Mouse (Mus musculus) megakaryocyte-erythroid progenitor cell, adult 5-6 weeks (primary cell): ENCODE measurements around the gene 4930539E08Rik. TPM values are rescaled to one million over a fixed set of nuclear protein-coding genes. Genes with fewer than 3 reads are reported as not detected.
A peak's percentile ranks its signal among the peaks of the same experiment; 100 is the strongest.

Source experiments
- ATAC-seq: replicated peaks from 2 replicates; pipeline ENCODE4 v1.8.0; 2016; ENCODE audit warnings: mild to moderate bottlenecking, inconsistent platforms; ENCODE audit not compliant: severe bottlenecking, poor library complexity, low FRiP score, low TSS enrichment
- total RNA-seq, 2 experiments: library from RNA; stranded (forward) in 1 of 2; stranded (reverse) in 1 of 2; fragments of 200-1000, 215-1000 nt in 1 of 2; fragments of >200 nt in 1 of 2; fragmentation: Nextera tagmentation in 1 of 2; gene quantifications; 2 replicates each; pipeline ENCODE4 v1.2.3; 2014 to 2017

4930539E08Rik gene
- total RNA-seq (2014; fragmentation: Nextera tagmentation) (0.20 and 0.33 TPM in 2 replicates), total RNA-seq (2017) (0.23 and 0.66 TPM in 2 replicates)

DNA sequence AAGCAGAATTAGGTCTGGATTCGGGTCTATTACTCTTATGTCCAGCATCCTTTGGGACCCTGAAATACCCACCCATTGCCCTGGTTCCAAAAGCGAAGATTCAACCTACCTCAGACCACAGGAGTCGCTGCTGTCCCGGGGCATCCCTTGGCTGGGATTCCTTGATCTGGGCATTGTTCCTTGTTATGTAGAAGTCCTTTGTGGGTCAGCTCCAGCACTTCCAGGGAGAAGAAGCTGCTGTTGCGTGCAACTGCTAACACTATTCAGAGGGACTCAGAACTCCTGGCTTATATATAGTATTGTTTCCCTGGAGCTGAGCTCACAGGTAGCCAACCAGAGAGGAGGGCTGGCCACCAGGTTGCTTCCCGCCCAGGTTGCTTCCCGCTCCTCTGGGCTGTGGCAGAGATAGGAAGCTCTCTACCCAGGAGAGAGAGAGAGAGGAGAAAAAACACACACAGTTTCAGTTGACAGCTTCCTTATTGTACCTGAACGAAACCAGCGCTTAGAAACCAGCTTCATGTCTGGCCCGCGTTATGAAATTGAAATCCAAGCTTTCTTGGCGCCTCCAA is at the start of gene 4930539E08Rik:
Gene 4930539E08Rik, minus strand, starts transcription at position 265 of the 569 bp plus-strand sequence.
- ATAC-seq, result no peak

GRCm38 (mm10) chr17:28961596-28961995 is 46.5 kb upstream of the 4930539E08Rik start:
- no peak for ATAC-seq

DNA sequence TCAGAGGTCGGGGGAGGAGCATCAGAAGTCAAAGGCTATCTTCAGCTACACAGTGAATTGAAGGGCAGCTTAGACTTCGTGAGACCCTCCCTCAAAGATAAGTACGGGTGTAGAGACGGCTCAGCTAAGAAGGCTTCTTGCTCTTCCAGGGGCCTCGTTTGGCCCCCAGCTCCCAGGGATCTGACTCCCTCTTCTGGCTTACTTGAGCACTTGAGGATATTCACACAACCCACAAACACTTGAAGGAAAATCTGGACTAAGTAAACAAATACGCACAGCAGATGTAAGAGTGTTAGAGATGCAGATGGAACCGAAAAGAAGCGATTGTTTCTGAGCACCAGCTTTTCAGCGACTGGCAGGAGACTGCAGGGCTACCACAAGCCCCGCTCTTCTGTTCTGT is 45.5 kb upstream of the 4930539E08Rik start:
- no peak for ATAC-seq

DNA sequence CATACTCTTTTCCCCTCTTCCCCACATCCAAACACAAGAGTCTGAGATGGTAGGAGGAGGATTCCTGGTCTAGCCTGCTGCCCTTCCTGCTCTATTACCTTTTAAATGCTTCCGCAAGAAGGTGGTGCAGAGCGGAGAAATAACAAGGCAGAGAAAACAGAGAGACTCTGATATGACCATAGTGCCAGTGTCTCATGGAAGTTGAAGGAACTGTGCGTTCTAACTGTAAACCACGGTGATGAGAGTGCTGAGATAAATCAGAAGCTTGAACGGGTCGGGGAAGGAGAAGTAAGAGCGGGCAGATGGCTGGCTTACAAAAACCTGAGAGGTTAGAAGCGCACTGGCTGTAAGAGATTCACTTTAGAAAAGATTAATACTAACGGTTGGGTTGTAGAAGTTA is 39.3 kb upstream of the 4930539E08Rik start:
- ATAC-seq, result no peak

- ATAC-seq, result no peak
Observed at GRCm38 (mm10) chr17:28953251-28953650, 38.1 kb upstream of the 4930539E08Rik start.

- peak; percentile 65 for ATAC-seq
Observed at GRCm38 (mm10) chr17:28951831-28952799, 37.0 kb upstream of the 4930539E08Rik start, which contains the start of gene Kctd20. Kctd20 (plus strand) TSS chr17:28951950.

DNA sequence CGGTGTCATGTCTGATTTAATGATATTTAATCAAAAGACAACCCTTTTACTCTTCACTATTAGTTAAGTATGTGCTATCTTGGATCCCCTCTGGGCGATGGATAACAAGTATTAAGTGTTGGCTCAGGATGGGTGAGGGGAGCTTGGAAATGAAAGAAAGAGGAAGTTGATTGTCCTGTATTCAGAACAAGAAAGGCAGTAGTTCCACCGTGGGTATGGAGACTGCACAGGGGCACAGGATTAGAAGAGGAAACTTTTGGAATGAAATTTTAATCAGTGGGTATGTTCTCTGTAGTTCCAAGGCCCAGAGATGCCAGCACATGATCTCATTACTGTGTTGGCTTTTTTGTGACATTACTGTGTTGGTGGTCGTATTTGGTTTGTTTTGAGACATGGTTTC is 35.6 kb upstream of the 4930539E08Rik start:
- no peak for ATAC-seq

- ATAC-seq, result no peak
Observed at GRCm38 (mm10) chr17:28948661-28949060, 33.5 kb upstream of the 4930539E08Rik start.

DNA sequence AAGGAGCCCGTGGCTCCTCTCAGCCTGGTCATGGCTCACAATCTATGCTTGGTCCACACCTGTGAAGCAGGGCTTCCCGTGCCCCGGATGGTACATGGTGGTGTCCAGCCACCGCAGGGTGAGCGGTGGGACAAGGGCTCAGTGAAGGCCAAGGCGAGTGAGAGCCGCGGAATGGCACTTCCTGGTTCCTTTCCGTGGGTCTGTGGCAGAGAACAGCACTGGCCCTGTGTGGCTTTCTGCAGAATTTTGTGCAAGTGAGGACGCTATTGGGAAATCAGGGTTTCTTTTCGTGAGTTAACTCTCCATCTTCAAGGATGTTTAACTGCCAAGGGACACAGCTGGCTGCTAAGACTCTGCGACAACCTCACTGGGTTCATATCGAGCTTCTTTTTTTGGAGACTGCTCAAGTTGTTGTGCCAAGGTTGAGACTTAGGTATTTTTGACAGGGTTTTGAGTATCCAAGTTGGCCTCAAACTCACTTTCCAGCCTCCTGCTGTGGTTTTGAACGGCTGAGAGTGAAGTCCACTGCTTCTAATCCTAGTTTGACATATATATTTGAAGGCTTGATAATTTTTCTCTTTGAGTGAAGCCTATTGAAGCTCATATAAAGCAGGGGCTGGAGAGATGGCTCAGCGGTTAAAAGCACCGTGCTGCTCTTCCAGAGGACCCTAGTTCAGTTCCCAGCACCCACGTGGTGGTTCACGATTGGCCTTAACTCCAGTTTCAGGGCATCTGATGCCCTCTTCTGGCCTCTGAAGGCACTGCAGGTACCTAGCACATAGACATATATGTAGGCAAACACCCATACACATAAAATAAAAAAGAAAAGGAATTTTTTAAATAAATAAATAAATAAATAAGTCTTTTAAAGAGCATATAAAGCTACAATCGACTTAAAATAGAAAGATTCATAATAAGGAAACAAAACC is 32.2 kb upstream of the 4930539E08Rik start:
- no peak for ATAC-seq

GRCm38 (mm10) chr17:28944481-28944880 is 29.4 kb upstream of the 4930539E08Rik start:
- no peak for ATAC-seq

GRCm38 (mm10) chr17:28943740-28944139 is 28.6 kb upstream of the 4930539E08Rik start, which contains the start of gene Pxt1:
Pxt1 (minus strand) TSS chr17:28943840.
- no peak for ATAC-seq

DNA sequence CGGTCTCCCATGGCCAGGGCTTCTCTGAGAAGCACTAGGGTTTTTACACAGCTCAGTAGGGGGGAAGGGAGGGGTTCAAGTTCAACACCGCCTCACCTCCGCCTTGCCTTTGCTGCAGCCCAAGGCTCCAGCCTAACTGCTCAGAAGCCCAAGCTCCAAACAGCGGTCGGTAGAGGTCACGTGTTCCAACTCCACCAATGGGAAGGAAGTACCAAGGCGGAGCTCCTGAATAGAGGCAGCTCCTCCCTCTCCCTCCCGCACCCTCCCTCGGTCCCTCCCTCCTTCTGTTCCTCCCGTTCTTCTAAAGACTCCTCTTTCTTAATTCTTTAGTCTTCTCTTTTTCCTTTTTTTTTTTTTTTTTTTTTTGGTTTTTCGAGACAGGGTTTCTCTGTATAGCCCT is 27.0 kb upstream of the 4930539E08Rik start:
- ATAC-seq, result peak; percentile 63

- ATAC-seq, result no peak
Observed at GRCm38 (mm10) chr17:28940776-28941555, 25.8 kb upstream of the 4930539E08Rik start.

GRCm38 (mm10) chr17:28936622-28937345 is 21.7 kb upstream of the 4930539E08Rik start:
- peak; percentile 57; the same call in 1 of the 2 replicates for ATAC-seq

DNA sequence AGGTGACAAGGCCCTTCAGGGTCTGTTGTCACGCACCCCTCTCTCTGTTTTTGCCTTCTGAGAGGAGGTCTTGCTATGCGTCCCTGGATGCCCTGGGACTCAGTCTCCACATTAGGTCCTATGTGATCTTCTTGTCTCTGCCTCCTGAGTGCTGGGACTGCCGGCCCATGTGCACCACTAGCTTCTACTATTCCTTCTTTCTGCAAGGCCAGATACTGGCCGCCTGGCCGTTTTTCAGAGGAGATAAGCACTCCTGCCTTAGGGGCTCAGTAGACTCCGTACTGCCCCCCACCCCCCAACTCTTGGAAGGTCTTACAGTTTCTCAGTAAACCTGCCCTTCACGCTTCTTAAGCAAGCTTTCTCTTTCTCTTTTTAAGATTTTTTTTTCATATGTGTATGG is 21.0 kb upstream of the 4930539E08Rik start:
- 0 out of 2 replicates have a peak, but pooled peaks have one; percentile 24 for ATAC-seq

GRCm38 (mm10) chr17:28934120-28934916 is 19.2 kb upstream of the 4930539E08Rik start:
- ATAC-seq, result no peak

- no peak for ATAC-seq
Observed at GRCm38 (mm10) chr17:28932274-28932673, 17.1 kb upstream of the 4930539E08Rik start.
